Mouse (Mus musculus): ENCODE data around the gene Zfp72.

Gene Zfp72

DNA sequence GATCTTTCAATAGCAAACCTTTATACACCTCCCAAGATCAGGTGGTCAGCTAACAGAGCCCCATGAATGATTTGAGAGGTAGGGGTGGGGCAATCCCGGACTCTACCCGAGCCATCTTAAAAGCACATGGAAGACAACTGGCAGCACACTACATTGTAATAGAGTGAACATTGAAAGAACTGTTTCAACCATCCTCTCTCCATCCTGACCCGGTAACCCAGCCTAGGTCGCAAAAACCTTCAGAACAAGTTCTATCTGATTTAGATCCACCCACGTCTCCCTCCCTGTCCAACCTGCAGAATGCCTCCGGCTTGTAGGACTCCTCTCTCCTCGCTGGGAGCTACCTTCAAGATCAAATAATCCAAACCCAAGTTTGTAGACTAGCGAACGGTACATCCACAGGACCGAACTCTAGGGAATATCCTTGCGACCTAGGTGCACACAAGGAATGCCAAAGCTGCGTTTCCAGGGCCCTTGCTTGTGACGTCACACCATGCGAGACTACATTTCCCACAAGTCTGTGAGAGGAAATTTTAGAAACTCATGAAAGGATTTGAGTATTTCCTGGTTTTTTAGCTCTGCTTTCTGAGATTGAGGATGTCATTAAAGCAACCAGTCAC, at the start of gene Zfp72:
Gene Zfp72, minus strand, starts transcription at position 466 of the 620 bp plus-strand sequence.
- peak; percentile 67 for DNase-seq (ENCODE audit: extremely low spot score)

DNA sequence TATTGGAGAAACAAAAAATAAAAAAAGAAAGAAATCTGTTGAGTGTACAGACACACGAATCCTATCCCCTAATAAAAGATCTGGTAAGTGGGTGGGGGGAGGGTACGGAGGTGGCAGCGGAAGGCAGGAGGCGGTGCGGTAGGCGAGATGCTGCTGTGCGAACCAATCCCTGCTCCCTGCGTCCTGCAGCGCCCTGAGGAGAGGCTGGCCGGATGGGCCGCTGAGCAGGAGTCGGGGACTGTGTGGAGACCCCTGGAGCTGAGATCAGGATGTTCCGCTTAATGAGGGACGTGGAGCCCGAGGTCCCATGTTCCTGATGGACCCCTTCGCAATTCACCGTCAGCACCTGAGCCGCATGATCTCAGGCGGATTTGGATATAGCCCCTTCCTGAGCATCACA, 49.3 kb upstream of the Zfp72 start:
- no peak for DNase-seq (ENCODE audit: extremely low spot score)

DNA sequence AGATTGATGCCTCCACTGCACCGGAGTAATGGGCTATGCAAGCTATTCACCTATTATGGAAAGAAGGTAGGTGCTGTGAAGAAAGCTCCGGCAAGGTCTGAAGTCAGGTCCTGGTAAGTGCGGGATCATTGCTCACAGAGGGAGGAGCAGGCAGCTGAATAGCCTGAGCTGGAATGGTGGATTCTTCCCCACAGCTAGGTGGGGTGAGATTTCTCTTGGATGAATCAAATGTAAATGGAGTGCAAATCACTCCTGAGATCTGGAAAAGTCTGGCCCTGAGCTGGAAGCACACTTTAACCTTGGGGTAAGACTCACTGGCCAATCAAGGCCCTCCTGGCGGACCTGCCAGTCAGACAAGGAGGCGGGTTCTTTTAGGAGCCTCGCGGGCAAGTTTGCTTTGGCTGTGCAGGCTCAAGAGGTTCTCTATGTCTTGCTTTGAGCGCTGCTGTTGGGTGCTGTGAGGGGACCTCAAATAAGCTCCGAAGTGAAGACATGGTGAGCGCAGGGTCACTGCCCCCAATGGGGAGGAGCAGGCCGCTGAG, 8.7 kb upstream of the Zfp72 start, which contains the start of gene Ftl1-ps1:
Gene Ftl1-ps1, plus strand, starts transcription at position 397 of the 542 bp plus-strand sequence.
- DNase-seq (ENCODE audit: extremely low spot score), result peak; percentile 23

DNA sequence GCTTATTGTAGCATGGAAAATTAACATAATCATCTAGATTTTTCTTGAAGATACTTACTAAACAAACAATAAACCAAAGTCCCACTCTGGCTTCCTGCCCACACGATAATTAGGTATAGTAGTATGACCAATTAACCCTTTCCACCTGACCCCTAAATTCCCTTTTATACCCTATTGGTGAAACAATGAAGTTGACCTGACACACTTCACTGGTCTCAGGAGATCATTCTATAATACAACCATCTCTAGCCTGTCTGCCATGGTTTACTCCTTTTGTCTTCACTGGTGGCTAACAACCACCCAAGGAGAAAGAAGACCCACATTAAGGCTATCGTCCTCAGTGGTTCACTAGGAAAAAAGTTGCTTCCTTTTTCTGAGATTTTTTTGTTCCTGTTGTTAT, 520 bp upstream of the Zfp72 start:
- no peak for DNase-seq (ENCODE audit: extremely low spot score)

DNA sequence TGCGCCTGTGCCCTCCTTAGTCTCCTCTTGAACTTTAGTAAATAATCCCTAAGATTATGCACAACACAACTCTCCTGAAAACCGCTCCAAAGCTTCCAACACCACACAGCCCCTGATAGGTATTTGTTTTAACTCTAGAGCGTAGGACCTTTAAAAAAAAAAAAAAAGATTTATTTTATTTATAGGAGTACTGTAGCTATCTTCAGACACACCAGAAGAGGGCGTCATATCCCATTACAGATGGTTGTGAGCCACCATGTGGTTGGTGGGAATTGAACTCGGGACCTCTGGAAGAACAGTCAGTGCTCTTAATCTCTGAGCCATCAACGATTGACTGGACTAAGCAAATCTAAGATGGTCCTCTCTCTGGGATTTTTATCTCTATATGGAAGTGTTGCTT, 906 bp downstream of the Zfp72 start:
- no peak for DNase-seq (ENCODE audit: extremely low spot score)

DNA sequence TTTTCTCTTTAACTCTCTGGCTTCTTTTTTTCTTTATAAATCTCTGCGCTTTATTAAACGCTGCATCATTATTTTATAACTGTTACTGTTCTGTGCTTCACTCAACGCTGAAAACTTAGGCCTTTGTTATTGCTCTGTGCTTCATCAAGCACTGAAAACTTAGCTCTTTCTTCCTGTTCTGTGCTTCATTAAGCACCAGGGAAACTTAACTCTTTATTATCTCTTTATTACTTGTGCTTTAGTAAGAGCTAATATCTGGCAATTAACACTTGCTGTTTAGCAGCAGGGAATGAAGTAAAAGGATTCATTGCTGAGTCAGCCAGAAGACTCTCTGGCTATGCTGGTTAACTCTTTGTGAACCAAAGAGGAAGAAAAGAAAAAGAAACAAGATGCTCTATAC, 8.3 kb downstream of the Zfp72 start:
- no peak for DNase-seq (ENCODE audit: extremely low spot score)

DNA sequence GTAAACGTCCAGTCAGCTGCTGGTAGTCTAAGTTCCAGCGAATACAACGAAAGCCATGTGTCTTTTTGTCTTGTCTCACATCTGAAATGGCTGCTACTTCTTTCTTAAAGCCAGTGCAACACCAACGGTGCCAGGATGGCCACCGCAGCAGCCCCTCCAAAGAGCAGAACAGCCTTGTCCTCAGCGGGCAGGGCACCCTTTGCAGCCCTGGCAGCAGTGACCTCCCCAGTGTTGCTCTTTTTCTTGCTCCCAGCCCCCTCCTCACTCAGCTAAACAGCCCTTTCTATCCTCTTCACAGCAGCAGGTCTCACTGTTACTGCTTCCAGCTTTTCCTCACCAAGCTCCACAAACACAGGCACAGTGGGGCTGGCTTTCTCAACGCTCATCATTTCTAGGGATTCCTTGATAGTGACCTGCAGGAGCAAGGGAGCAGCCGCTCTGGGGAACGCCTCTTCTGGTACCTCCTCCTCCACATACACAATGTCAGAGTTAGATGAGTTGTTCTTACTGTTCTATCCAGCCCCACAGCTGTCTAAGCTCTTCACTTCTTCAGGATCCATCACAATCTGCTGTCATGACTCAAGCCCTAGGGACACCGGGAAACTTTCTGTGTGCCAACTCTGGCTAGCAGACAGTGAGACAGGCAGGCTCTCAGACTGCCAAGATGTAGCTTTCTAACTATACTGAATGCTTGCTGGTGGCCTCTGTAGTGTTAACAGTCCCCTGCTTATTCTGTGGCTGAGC, 8.9 kb downstream of the Zfp72 start:
- no peak for DNase-seq (ENCODE audit: extremely low spot score)

DNA sequence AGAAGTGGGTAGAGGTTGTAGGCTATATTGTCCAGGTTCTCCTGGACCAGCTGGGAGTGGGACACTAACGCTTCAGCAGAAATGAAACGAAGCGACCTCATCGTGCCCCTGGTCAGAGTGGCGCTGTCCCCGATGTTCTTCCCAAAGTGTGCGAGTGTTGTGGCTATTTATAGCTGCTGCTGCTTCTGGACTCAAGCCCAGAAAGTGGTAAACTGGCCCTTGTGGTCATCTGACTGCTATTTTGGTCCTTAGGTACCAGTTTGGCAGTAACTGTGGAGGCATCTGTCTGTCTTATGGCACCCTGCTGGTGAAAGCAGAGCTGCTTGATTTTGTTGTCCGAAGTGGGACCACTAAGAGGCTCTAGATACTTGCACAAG, 26.8 kb downstream of the Zfp72 start, which contains the start of gene Lrrc14b:
Gene Lrrc14b, minus strand, starts transcription at position 147 of the 377 bp plus-strand sequence.
- no peak for DNase-seq (ENCODE audit: extremely low spot score)

DNA sequence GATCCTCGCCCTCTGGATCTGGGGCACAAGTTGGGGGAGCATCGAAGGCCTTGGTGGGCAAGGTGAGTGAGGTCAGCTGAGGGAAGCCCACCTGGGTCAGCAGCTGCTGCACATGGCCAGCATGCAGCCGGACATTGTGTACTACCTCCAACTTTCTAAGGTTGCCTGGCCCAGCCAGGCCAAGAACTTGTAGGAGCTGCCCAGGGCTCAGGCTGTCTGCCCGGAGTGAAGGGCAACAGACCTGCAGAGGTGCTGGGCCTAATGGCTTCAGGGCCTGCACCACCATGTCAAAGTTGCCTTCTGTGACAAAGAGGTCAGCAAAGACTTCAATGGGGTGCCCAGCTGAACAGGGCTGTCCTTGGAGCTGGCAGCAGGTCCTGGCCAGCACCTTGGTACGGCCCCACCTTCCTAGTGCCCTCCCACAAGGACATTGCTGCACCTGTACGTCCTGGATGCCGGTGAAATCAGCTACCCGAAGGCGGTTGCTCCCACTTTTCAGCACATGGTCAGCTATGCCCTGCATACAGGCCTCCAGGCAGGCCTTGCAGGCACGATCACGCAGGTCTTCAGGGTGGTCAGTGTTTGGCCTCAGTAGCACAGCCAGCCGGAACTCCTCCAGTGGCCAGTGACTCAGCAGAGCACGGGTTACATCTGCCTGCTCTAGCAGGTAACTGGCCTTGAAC, 27.3 kb downstream of the Zfp72 start:
- DNase-seq (ENCODE audit: extremely low spot score), result no peak

DNA sequence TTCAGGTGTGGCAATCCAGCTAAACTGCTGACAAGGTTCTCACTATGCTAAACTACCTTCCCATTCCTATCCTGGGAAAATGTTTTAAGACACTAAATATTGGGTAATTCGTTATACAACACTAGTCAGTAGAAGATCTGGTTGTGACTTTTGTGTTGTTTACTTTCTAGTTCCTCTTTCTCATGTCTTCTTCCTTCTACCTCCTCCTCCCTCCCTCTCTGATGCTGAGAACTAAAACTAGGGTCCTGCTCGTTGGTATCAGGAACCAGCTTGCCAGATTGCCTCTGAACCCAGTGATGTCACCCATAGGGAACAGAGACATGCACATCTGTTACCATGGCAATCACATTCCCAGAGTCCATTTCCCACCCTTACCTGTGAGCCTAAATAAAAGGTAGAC, 28.4 kb downstream of the Zfp72 start:
- DNase-seq (ENCODE audit: extremely low spot score), result no peak

DNA sequence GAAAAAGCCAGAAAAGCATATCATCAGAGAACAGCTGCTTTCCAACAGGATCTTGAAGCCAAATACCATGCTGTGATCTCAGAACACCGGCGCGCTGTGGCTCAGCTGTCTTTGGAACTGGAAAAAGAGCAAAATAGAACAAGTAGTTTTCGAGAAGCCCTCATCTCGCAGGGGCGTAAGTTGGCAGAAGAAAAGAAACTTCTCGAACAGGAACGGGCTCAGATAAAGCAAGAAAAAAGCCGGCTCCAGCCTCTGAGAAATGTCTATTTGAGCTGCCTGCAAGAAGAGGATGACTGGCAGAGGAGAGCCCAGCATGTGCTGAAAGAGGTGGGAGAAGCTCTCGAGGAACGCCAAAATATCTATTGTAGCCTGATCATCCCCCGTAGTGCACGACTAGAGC, 34.1 kb downstream of the Zfp72 start:
- no peak for DNase-seq (ENCODE audit: extremely low spot score)

DNA sequence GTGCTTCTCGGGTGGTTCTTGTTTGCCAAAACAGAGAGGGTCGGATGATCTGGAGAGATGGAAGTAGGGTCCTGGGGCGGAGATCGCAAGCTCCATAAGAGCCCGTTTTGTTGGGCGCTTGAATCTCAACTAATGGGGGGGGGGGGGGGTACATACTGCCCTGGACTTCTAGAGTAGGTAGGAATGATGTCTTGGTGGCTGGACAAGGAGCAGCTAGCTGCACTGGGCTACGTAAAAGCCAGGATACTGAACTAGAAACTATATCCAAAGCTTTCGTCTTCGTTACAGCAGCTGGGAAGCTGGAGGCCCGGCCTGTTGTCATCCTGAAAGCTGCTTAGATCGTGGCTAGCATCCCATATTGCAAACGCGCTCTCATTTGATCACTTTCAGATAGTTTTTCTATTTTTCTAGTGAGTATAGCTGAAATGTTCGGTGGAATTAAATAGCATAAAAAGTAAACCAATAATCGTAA, 40.2 kb downstream of the Zfp72 start:
- DNase-seq (ENCODE audit: extremely low spot score), result no peak

DNA sequence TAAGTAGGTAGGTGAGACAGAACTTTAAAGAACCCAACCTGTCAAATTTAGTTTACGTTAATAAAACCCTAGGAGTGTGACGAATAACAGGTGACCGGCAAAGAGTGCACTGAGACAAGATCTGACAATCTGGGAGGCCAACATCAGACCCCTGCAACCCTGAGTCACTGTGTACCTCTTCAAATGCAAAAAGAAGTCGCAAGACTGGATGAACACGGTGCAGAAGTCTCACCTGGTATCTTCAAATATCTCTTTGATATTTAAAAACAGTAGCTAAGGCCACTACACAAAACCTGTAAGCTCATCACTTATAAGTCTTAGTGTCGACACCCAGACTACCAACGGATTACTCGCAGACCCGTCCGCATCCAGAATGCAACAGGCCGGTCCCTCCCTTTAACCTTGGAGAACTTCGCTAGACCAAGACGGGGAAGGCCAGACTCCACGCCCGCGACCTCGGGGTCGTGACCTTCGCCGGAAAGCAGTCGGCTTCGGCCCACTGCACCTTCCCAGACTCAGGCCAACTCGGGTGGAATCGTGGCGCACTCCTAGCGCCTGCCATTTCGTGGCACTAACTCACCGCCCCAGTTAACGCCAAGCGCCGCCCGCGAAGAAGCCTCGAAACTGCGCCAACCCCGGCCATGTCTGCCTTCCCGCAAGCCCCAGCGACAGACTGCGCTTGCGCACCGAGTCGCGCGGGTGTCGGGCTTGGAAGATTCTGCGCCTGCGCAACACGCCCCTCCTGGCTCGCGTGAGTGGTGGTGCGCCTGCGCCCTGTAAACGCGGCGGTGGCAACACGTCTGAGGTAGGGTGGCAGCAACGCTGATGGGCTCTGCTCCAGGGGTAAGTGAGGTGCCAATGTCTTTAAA, 40.8 kb downstream of the Zfp72 start, which contains the start of the genes Sdha and Ccdc127:
Gene Sdha, minus strand, starts transcription at position 715 of the 869 bp plus-strand sequence.
Gene Ccdc127, plus strand, starts transcription at position 744 of the 869 bp plus-strand sequence.
- peak; percentile 96 for DNase-seq (ENCODE audit: extremely low spot score)

DNA sequence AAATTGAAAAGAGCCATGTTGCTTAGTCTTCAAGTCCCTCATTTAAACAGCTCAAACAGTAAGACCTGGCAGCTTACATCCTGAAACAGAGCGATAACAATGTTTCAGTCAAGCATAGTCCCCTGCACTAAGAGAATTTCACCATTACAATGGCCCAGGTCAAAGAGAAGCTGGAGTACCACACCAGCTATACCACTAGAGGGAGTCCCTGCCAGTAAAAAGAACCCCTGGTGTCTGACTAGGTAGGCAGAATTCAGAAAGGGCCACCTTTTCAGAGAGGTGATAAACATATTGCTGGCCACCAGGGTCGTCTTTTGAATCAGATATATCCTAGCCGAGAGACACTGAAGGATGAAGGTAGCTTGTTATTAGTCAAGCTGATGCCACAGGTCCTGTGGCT, 49.6 kb downstream of the Zfp72 start:
- DNase-seq (ENCODE audit: extremely low spot score), result peak; percentile 32

DNA sequence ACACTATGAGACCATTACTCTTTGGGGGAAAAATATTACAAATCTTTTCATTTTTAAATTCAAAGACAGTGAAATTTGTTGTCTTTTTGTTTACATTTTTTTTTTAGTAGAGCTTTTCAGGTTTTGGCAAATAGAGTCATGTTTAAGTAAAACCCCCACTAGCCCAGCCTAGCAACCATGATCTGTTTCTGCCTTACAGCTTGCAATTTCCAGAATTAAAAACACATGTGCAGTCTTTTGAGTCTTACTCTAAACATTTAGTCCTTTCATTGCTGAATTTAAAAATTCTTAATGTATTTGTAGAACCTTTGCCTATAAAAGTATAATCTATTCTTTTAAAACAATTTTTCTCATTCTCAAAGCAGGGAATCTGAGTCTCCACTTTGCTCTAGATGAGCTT, 61.3 kb downstream of the Zfp72 start:
- no peak for DNase-seq (ENCODE audit: extremely low spot score)

Data from embryo, embryonic 9.5 days (tissue).